Mouse (Mus musculus): ENCODE measurements around the gene Htr6. TPM values are rescaled to one million over a fixed set of nuclear protein-coding genes. Genes with fewer than 3 reads are reported as not detected.

Htr6 gene
- total RNA-seq, 1 experiment from 2014 or later, result not detected

DNA sequence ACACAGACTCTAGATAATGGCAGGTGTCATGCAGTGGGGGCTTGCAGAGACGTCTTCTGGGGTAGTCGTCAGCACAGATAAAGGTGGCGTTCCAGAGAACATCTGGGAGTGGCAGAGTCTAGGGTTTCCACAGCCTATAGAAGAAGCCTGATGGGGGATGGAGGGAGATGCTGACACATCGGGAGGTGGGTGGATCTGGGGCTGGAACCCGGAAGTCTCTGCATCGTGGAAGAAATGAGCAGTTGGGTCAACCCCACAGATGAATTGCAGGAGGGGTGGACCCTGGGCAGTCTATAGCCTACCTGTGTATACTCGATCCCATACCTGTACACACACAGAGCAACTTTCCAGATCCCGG lies 41.4 kb downstream of the Htr6 start:
- no peak for ATAC-seq (replicated peaks in 1 of 2; ENCODE audit: insufficient read depth in 1 of 2, low FRiP score in 2 of 2, low TSS enrichment in 1 of 2, low read depth in 1 of 2, poor library complexity in 2 of 2, severe bottlenecking in 2 of 2)

DNA sequence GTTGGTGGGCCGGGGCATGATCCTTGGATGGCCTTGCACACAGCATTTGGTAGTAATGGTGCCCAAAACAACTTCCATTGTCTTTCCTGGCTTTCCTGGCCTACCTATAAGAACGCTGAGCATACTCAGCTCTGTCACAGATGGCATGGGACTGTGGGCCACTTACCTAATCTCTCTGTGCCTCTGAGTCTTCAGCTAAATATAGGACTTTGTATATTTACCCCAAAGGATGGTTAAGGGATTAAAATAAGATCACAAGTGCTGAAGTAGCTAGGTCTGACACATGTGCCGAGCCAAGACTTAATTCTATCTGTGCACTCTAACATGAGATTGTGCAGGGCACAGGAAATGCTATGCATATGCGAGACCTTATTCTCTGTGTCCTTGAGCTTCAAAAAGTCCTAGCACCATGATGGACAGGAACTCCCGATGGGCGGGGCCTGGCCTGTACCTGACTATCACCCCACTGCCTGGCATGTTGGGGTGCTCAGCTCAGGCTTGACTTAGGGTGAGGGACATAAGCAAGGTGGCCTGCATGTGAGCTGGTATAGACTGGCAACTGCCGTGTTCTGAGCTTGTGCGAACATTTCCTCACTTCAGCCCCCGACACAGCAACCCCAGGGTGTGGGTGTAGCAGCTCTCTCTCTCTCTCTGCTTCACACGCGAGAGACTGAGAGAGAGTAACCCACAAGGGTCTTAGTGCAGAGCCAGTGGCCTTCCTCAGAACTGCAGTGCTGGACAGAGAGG lies 41.9 kb downstream of the Htr6 start:
- no peak for ATAC-seq (replicated peaks in 1 of 2; ENCODE audit: insufficient read depth in 1 of 2, low FRiP score in 2 of 2, low TSS enrichment in 1 of 2, low read depth in 1 of 2, poor library complexity in 2 of 2, severe bottlenecking in 2 of 2)

DNA sequence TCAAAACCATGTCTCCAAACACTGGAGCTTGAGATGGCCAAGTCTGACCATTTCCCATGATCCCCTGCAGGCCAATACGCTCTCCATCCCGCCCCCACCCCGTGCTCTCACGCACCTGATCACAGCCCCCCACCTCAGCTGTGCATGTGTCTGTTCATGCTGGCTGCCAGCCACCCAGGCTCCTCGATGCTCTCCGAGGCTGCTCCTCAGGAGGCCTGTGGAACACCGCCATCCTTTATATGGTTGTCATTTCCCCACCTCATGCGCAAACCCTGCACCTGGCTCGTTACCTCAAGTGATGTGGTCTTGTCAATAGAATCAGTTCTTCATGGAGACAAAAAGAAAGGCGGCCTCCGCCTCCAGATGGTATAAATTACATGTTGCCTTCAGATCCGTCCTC lies 42.8 kb downstream of the Htr6 start:
- no peak for ATAC-seq (replicated peaks in 1 of 2; ENCODE audit: insufficient read depth in 1 of 2, low FRiP score in 2 of 2, low TSS enrichment in 1 of 2, low read depth in 1 of 2, poor library complexity in 2 of 2, severe bottlenecking in 2 of 2)

DNA sequence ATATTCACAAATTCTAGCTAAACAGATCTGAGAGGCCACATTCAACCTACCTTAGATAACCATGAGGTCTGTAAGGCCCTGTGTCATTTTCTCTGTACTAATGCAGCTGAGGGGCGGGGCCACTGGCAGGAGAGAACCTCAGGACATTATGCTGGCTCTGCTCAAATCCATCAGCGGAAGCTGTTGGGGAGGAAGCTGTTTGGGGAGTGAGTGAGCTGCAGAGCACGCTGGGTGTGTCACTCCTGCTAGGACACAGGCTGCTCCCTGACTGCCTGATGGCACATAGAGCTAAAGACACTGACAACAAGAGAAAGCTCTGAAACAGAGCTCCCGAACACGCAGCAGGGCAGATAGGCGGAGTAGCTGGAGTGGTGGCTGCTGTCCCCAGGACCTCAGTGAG lies 44.7 kb downstream of the Htr6 start:
- no peak for ATAC-seq (replicated peaks in 1 of 2; ENCODE audit: insufficient read depth in 1 of 2, low FRiP score in 2 of 2, low TSS enrichment in 1 of 2, low read depth in 1 of 2, poor library complexity in 2 of 2, severe bottlenecking in 2 of 2)

DNA sequence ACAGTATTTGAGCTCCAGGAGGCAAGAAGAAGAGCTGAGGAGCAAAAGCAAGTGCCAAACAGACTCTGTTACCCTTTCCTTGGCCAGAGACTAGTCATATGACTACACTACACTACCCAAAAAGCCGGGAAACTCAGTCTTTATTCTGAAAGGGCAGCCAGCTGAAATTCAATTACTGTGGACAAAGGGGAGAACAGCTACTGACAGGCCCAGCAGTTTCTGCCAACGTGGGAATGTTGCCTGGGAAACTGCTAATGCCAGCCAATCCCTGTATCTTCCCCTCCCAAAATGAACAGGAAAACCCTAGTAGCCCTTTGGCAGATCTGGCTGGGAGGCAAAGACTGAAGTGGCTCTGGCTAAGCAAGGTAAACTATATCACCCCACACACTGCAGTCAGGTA lies 51.0 kb downstream of the Htr6 start:
- no peak for ATAC-seq (replicated peaks in 1 of 2; ENCODE audit: insufficient read depth in 1 of 2, low FRiP score in 2 of 2, low TSS enrichment in 1 of 2, low read depth in 1 of 2, poor library complexity in 2 of 2, severe bottlenecking in 2 of 2)

DNA sequence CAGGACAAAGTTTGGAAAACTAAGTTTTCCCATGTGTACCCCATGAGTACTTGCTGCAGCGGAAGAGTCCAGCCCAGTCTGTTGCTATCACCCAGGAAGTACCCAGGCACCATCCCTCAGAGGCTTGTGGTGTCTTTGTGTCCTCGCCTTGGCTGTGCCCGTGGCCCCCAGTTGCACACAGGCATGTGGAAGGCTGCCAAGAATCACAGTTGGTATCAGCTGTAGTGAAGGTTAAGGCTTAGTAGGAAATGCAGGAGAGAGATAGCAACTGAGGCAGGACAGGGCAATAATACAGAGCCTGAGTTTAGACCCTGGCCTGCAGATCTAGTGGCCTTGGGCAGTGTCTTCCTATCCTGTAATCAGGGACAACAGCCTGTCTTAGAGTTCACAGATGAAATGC lies 55.0 kb downstream of the Htr6 start:
- ATAC-seq (replicated peaks in 1 of 2; ENCODE audit: insufficient read depth in 1 of 2, low FRiP score in 2 of 2, low TSS enrichment in 1 of 2, low read depth in 1 of 2, poor library complexity in 2 of 2, severe bottlenecking in 2 of 2), result no peak

DNA sequence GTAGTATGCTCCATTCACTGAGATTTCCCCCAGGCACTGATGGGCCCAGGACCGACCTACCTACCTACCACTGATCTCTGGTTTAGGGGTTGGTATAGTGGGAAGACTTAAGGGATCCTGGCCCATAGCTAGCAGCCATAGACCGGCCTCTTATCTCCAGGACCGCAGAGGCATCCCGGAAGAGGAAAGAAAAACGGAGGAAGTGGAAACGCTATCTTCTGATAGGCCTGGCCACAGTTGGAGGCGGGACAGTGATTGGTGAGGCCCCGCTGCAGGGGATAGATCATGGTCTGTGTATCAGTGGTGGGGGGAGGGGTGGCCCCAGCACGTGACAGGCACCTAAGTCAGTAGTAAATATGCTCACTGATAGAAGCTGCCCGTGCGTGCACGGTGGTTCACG lies 56.0 kb downstream of the Htr6 start:
- no peak for ATAC-seq (replicated peaks in 1 of 2; ENCODE audit: insufficient read depth in 1 of 2, low FRiP score in 2 of 2, low TSS enrichment in 1 of 2, low read depth in 1 of 2, poor library complexity in 2 of 2, severe bottlenecking in 2 of 2)

DNA sequence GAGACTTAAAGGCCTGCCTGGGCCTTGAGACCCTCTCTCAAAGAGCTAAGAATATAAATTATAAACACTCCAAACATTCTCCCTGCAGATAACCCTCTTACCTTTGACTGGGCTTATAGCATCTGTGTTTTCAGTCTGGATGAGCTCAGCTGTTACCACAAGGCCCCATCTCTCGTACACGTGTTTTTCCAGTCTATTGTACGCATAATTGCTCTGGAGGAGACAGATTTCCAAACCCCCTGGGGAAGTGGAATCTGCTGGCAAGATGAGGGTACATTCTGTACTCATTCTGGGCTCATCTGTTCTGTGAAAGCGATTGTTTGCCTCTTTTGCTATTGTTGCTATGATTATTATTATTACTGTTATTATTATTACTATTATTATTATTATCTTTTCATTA lies 56.4 kb downstream of the Htr6 start:
- ATAC-seq (replicated peaks in 1 of 2; ENCODE audit: insufficient read depth in 1 of 2, low FRiP score in 2 of 2, low TSS enrichment in 1 of 2, low read depth in 1 of 2, poor library complexity in 2 of 2, severe bottlenecking in 2 of 2), result no peak

DNA sequence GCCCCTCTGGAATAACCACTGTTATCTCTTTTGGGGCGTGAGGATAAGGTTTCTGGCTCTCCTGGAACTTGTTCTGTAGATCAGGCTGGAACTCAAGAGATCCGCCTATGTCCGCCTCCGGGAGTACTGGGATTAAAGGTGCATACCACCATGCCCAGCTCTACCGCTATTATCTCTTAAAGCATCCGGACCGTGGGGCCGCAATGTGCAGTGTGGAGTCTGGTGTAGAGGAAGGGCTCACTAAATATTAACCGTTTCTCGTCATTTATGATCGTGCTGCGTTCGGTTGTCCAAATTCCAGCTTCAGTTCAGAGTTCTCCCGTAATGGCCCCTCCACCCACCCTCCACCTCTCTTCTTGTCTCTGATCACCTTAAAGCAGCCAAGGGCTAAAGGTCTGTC lies 57.0 kb downstream of the Htr6 start:
- ATAC-seq (replicated peaks in 1 of 2; ENCODE audit: insufficient read depth in 1 of 2, low FRiP score in 2 of 2, low TSS enrichment in 1 of 2, low read depth in 1 of 2, poor library complexity in 2 of 2, severe bottlenecking in 2 of 2), result no peak

DNA sequence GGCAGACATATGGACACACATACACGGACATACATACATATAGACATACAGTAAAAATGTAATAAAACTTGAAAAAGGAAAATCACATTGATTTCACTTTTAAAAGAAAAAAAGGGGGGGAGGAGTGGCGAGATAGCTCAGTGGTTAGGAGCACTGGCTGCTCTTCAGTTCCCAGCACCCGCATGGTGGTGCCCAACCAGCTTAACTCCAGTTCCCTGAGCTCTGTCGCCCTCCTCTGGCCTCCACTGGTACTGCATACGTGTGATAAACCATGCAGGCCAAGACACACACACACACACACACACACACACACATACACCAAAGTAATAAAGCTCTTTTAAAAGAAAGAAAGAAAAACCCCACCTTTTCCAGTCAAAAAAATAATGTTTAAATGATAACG lies 60.6 kb downstream of the Htr6 start:
- ATAC-seq (replicated peaks in 1 of 2; ENCODE audit: insufficient read depth in 1 of 2, low FRiP score in 2 of 2, low TSS enrichment in 1 of 2, low read depth in 1 of 2, poor library complexity in 2 of 2, severe bottlenecking in 2 of 2), result no peak

DNA sequence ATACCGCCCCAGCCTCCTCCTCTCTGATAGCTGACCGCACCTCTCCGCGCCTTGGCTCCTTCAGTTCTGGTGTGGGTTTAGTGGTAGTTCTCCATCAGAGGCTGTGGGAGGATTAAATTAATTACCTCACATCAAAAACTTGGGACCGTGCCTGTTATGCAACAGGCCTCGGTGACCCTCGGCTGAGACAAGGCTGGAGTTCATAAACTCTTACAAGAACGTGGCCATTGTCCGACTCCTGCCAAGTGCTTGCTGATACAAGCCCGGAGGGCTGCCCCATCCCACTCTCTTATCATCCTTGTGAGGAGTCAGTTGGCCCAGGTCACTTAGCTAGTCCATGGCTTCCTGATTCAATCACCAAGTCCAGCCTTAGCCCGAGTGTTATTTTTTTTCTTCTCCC lies 62.1 kb downstream of the Htr6 start:
- no peak for ATAC-seq (replicated peaks in 1 of 2; ENCODE audit: insufficient read depth in 1 of 2, low FRiP score in 2 of 2, low TSS enrichment in 1 of 2, low read depth in 1 of 2, poor library complexity in 2 of 2, severe bottlenecking in 2 of 2)

DNA sequence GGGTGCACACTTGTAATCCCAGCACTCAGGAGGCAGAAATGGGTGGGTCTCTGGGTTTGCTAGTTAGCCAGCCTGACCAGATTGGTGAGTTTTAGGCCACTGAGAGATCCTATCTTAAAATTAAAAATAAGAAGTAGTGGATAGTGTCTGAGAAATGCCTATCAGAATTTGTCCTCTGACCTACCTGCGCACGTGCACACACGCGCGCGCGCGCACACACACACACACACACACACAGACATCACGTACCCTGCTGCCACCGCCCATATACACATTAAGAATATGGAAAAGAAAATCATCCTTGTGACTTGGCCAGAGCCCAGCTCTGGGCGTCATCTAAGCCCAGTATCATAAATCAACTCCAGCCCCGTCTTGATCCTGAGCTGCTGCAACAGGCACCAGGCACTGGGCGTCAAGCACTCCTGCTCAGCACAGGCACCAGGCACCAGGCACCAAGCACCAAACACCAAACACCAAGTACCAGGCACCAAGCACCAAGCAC lies 64.1 kb downstream of the Htr6 start:
- no peak for ATAC-seq (replicated peaks in 1 of 2; ENCODE audit: insufficient read depth in 1 of 2, low FRiP score in 2 of 2, low TSS enrichment in 1 of 2, low read depth in 1 of 2, poor library complexity in 2 of 2, severe bottlenecking in 2 of 2)

Other genes starting within 250 kb of the Htr6 start
- not detected in 2 replicates for gene Pla2g5, start 212.1 kb downstream of the Htr6 start, total RNA-seq (2017)
- not detected in 2 replicates for gene Gm13030, start 201.6 kb downstream of the Htr6 start, total RNA-seq (2017)
- not detected in 2 replicates for gene Pla2g2e, start 197.6 kb downstream of the Htr6 start, total RNA-seq (2017)
- 10.4 and 12.3 TPM in 2 replicates for gene Otud3, start 161.6 kb downstream of the Htr6 start, total RNA-seq (2017)
- not detected in 2 replicates for gene Rnf186, start 108.5 kb downstream of the Htr6 start, total RNA-seq (2017)
- gene Tmco4, start 102.7 kb downstream of the Htr6 start, total RNA-seq (2017), result 14.0 and 22.8 TPM in 2 replicates
- gene Nbl1, start 17.4 kb upstream of the Htr6 start, total RNA-seq (2017), result 0.45 TPM in 1 of 2 replicates, not detected in the other
- 93.3 and 143 TPM in 2 replicates for gene Minos1, start 55.5 kb upstream of the Htr6 start, total RNA-seq (2017)
- 96.1 and 101 TPM in 2 replicates for gene Capzb, start 117.3 kb upstream of the Htr6 start, total RNA-seq (2017)
- gene Pqlc2, start 235.1 kb upstream of the Htr6 start, total RNA-seq (2017), result 0.94 TPM in 1 of 2 replicates, not detected in the other
- gene Akr7a5, start 235.2 kb upstream of the Htr6 start, total RNA-seq (2017), result 7.9 and 16.1 TPM in 2 replicates

Measured in hematopoietic stem cell, adult 5-6 weeks (primary cell).